Mouse (Mus musculus) midbrain, postnatal 0 days (tissue): ENCODE measurements around the gene Ptgfrn. TPM values are rescaled to one million over a fixed set of nuclear protein-coding genes. Genes with fewer than 3 reads are reported as not detected.

ENCODE experiments used
- ATAC-seq: fragments of 200-750 bp; cut with Nextera tagmentation; 2 replicates; pipeline ENCODE4 v1.8.0; 2017; ENCODE audit warnings: moderate number of reproducible peaks, mild to moderate bottlenecking, moderate TSS enrichment, moderate library complexity; ENCODE audit not compliant: low FRiP score
- DNase-seq: peaks from one replicate; pipeline ENCODE4 v3.0.0-alpha.2; 2015; ENCODE audit warnings: low spot score
- H3K27ac ChIP-seq: fragments of 300-500 bp; sonication (generic); 2 replicates; pipeline ENCODE4 v1.5.1; 2014; ENCODE audit warnings: low read depth, mild to moderate bottlenecking, low read length, mixed read lengths
- H3K27me3 ChIP-seq: fragments of 300-500 bp; sonication (generic); 2 replicates; pipeline ENCODE4 v1.6.1; 2014; ENCODE audit warnings: low read length, control low read depth, mixed read lengths; ENCODE audit not compliant: insufficient read depth
- H3K36me3 ChIP-seq: fragments of 300-500 bp; sonication (generic); 2 replicates; pipeline ENCODE4 v1.6.1; 2014; ENCODE audit warnings: low read length, control low read depth, mixed read lengths; ENCODE audit not compliant: insufficient read depth
- H3K4me1 ChIP-seq: fragments of 300-500 bp; sonication (generic); 2 replicates; pipeline ENCODE4 v1.6.1; 2014; ENCODE audit warnings: mild to moderate bottlenecking, control low read depth, antibody characterized with exemption, low read length, mixed read lengths; ENCODE audit not compliant: insufficient read depth
- H3K4me2 ChIP-seq: fragments of 300-500 bp; sonication (generic); 2 replicates; pipeline ENCODE4 v1.6.1; 2014; ENCODE audit warnings: low read depth, mild to moderate bottlenecking, low read length, mixed read lengths; ENCODE audit not compliant: poor library complexity, severe bottlenecking
- H3K4me3 ChIP-seq: fragments of 300-500 bp; sonication (generic); 2 replicates; pipeline ENCODE4 v1.5.1; 2014; ENCODE audit warnings: low read depth, mild to moderate bottlenecking, low read length, moderate library complexity
- H3K9ac ChIP-seq: fragments of 300-500 bp; sonication (generic); replicated peaks from 2 replicates; pipeline ENCODE4 v1.6.1; 2014; ENCODE audit warnings: mild to moderate bottlenecking, low read length, moderate library complexity, mixed read lengths; ENCODE audit not compliant: poor library complexity, severe bottlenecking
- H3K9me3 ChIP-seq: fragments of 300-500 bp; sonication (generic); 2 replicates; pipeline ENCODE4 v1.6.1; 2016; ENCODE audit warnings: low read length, control low read depth
- CTCF ChIP-seq: IDR thresholded peaks from 2 replicates; pipeline ENCODE4 v1.5.1; 2016; ENCODE audit warnings: antibody characterized with exemption, mild to moderate bottlenecking
- WGBS: fragments of 180-500 bp; shearing (Covaris S2); extraction: QIAGEN DNeasy Blood & Tissue Kit; methylation state at CpG from one replicate; pipeline ENCODE4 v1.1.7; 2014; 5-methylcytosine and 5-hydroxymethylcytosine counted together
- polyA plus RNA-seq: library from polyadenylated mRNA; unstranded; fragments of >200 nt; fragmentation: Nextera tagmentation; extraction: Ambion mirVana; gene quantifications from 2 replicates; pipeline ENCODE4 v1.2.1, GENCODE M21; 2015
- total RNA-seq: library from RNA; depleted of rRNA; stranded (reverse); fragments of >200 nt; gene quantifications from 2 replicates; pipeline ENCODE4 v1.2.3, GENCODE M21; 2014

Ptgfrn gene
- total and polyA plus RNA-seq, 2 experiments from 2014 or later: 3.8 to 58.5 TPM

GRCm38 (mm10) chr3:101101184-101101583 is 8.9 kb downstream of the Ptgfrn start:
- Histone ChIP-seq H3K4me2 (no peak overlapping the region), H3K9me3 (no peaks in the 10 kb centered on the region)
- 88% methylated on average over 7 of the region's 7 CpGs for WGBS

GRCm38 (mm10) chr3:101099701-101100357 is 10.2 kb downstream of the Ptgfrn start:
- H3K27me3 ChIP-seq: no peaks in the 10 kb centered on the region
- no peak for ATAC-seq
- no peak for TF ChIP-seq CTCF
- 75% methylated on average over 9 of the region's 9 CpGs for WGBS
- H3K4me3 ChIP-seq: no peak overlapping the region
- no peaks in the 10 kb centered on the region for H3K36me3 ChIP-seq
- no peak for DNase-seq
- H3K9me3 ChIP-seq: no peaks in the 10 kb centered on the region
- H3K9ac ChIP-seq: no peak overlapping the region
- H3K27ac ChIP-seq: no peak overlapping the region
- no peak overlapping the region for H3K4me2 ChIP-seq
- 0 out of 2 replicates have a peak, but pooled peaks cover 7% of the 10 kb centered on the region for H3K4me1 ChIP-seq

More at GRCm38 (mm10) chr3:101101184-101101583, 8.9 kb downstream of the Ptgfrn start:
- no peaks in the 10 kb centered on the region for H3K27me3 ChIP-seq
- ATAC-seq (no peak), DNase-seq (peak; percentile 60)
- no peaks in the 10 kb centered on the region for H3K36me3 ChIP-seq
- no peak overlapping the region for H3K4me3 ChIP-seq
- H3K9ac ChIP-seq: no peak overlapping the region
- no peak overlapping the region for H3K27ac ChIP-seq
- no peak for TF ChIP-seq CTCF
- peaks cover 13% of the 10 kb centered on the region for H3K4me1 ChIP-seq

GRCm38 (mm10) chr3:101098073-101098472 is 12.0 kb downstream of the Ptgfrn start:
- peak; percentile 40 for TF ChIP-seq CTCF
- DNase-seq: peak; percentile 58
- H3K4me2 ChIP-seq: no peak overlapping the region
- no peak overlapping the region for H3K9ac ChIP-seq
- WGBS: 76% methylated on average over 4 of the region's 4 CpGs
- no peaks in the 10 kb centered on the region for H3K36me3 ChIP-seq
- no peaks in the 10 kb centered on the region for H3K27me3 ChIP-seq
- ATAC-seq: peak; percentile 44; the same call in 1 of the 2 replicates
- H3K9me3 ChIP-seq: no peaks in the 10 kb centered on the region
- H3K4me3 ChIP-seq: no peak overlapping the region
- no peak overlapping the region for H3K27ac ChIP-seq
- 0 out of 2 replicates have a peak, but pooled peaks cover 7% of the 10 kb centered on the region for H3K4me1 ChIP-seq

- H3K9me3 ChIP-seq: no peaks in the 10 kb centered on the region
- peak; percentile 41 for DNase-seq
- H3K4me2 ChIP-seq: no peak overlapping the region
- H3K27me3 ChIP-seq: no peaks in the 10 kb centered on the region
- no peak overlapping the region for H3K4me3 ChIP-seq
- 0 out of 2 replicates have a peak, but pooled peaks cover 7% of the 10 kb centered on the region for H3K4me1 ChIP-seq
- no peak for TF ChIP-seq CTCF
- WGBS: 71% methylated on average over 9 of the region's 9 CpGs
- H3K36me3 ChIP-seq: no peaks in the 10 kb centered on the region
- ATAC-seq: no peak
- no peak overlapping the region for H3K9ac ChIP-seq
- H3K27ac ChIP-seq: no peak overlapping the region
These were observed 12.8 kb downstream of the Ptgfrn start for GRCm38 (mm10) chr3:101097146-101097800.

- Histone ChIP-seq H3K27me3 (no peaks in the 10 kb centered on the region), H3K27ac (no peak overlapping the region), H3K4me3 (no peak overlapping the region), H3K4me1 (0 out of 2 replicates have a peak, but pooled peaks cover 7% of the 10 kb centered on the region), H3K9ac (no peak overlapping the region), H3K9me3 (no peaks in the 10 kb centered on the region), H3K36me3 (no peaks in the 10 kb centered on the region), H3K4me2 (no peak overlapping the region)
- ATAC-seq (no peak), DNase-seq (peak; percentile 38)
- no peak for TF ChIP-seq CTCF
- WGBS: 80% methylated on average over 5 of the region's 5 CpGs
These were observed 14.2 kb downstream of the Ptgfrn start for GRCm38 (mm10) chr3:101095761-101096449.

- Histone ChIP-seq H3K4me2 (no peak overlapping the region), H3K4me1 (no peaks in the 10 kb centered on the region), H3K9ac (no peak overlapping the region), H3K36me3 (no peaks in the 10 kb centered on the region), H3K27ac (no peak overlapping the region), H3K27me3 (no peaks in the 10 kb centered on the region), H3K4me3 (no peak overlapping the region), H3K9me3 (no peaks in the 10 kb centered on the region)
- ATAC-seq (no peak), DNase-seq (no peak)
- WGBS: 74% methylated on average over 13 of the region's 13 CpGs
- no peak for TF ChIP-seq CTCF
These were observed 17.9 kb downstream of the Ptgfrn start for GRCm38 (mm10) chr3:101092202-101092601.
